Mouse (Mus musculus) liver, embryonic 12.5 days (tissue): Measurements from ENCODE around the gene Mettl23. TPM values are rescaled to one million over a fixed set of nuclear protein-coding genes. Genes with fewer than 3 reads are reported as not detected.

ENCODE experiments used
- ATAC-seq: fragments of 200-750 bp; cut with Nextera tagmentation; 2 replicates; pipeline ENCODE4 v1.8.0; 2017; ENCODE audit warnings: moderate number of reproducible peaks, mild to moderate bottlenecking, moderate library complexity
- H3K27ac ChIP-seq: fragments of 300-500 bp; sonication (generic); 2 replicates; pipeline ENCODE4 v1.5.1; 2016; ENCODE audit warnings: mild to moderate bottlenecking
- H3K27me3 ChIP-seq: fragments of 300-500 bp; sonication (generic); replicated peaks from 2 replicates; pipeline ENCODE4 v1.6.1; 2016; ENCODE audit warnings: mild to moderate bottlenecking, moderate library complexity
- H3K36me3 ChIP-seq: fragments of 300-500 bp; sonication (generic); 2 replicates; pipeline ENCODE4 v1.6.1; 2016; ENCODE audit warnings: mild to moderate bottlenecking, moderate library complexity
- H3K4me1 ChIP-seq: fragments of 300-500 bp; sonication (generic); 2 replicates; pipeline ENCODE4 v1.6.1; 2016
- H3K4me2 ChIP-seq: fragments of 300-500 bp; sonication (generic); 2 replicates; pipeline ENCODE4 v1.6.1; 2016; ENCODE audit warnings: mild to moderate bottlenecking, moderate library complexity
- H3K4me3 ChIP-seq: fragments of 300-500 bp; sonication (generic); 2 replicates; pipeline ENCODE4 v1.5.1; 2016; ENCODE audit warnings: mild to moderate bottlenecking, moderate library complexity
- H3K9ac ChIP-seq: fragments of 300-500 bp; sonication (generic); 2 replicates; pipeline ENCODE4 v1.6.1; 2016; ENCODE audit warnings: mild to moderate bottlenecking, moderate library complexity
- H3K9me3 ChIP-seq: fragments of 300-500 bp; sonication (generic); replicated peaks from 2 replicates; pipeline ENCODE4 v1.6.1; 2016; ENCODE audit warnings: mild to moderate bottlenecking, moderate library complexity
- WGBS: fragments of 180-500 bp; shearing (Covaris S2); methylation state at CpG from one replicate; pipeline ENCODE4 v1.1.7; 2016; ENCODE audit not compliant: insufficient replicate concordance; 5-methylcytosine and 5-hydroxymethylcytosine counted together
- polyA plus RNA-seq: library from polyadenylated mRNA; unstranded; fragments of >200 nt; fragmentation: Nextera tagmentation; extraction: Ambion mirVana; gene quantifications from 2 replicates; pipeline ENCODE4 v1.2.1, GENCODE M21; 2016

The Mettl23 gene
- polyA plus RNA-seq, 1 experiment from 2014 or later, result 47.6 TPM

- Histone ChIP-seq H3K27ac (no peak overlapping the region), H3K4me3 (no peak overlapping the region), H3K9me3 (no peaks in the 10 kb centered on the region), H3K4me1 (no peaks in the 10 kb centered on the region), H3K4me2 (no peak overlapping the region), H3K9ac (no peak overlapping the region), H3K36me3 (peaks cover 60% of the 10 kb centered on the region), H3K27me3 (no peaks in the 10 kb centered on the region)
- 79% methylated on average over 9 of the region's 9 CpGs for WGBS
- no peak for ATAC-seq
Measured at GRCm38 (mm10) chr11:116871538-116871937, 28.5 kb downstream of the Mettl23 start.

GRCm38 (mm10) chr11:116873987-116874386 is 30.9 kb downstream of the Mettl23 start:
- no peaks in the 10 kb centered on the region for H3K27me3 ChIP-seq
- no peak overlapping the region for H3K9ac ChIP-seq
- H3K27ac ChIP-seq, result no peak overlapping the region
- ATAC-seq, result no peak
- WGBS, result 87% methylated on average over 20 of the region's 20 CpGs
- no peak overlapping the region for H3K4me3 ChIP-seq
- H3K4me1 ChIP-seq, result no peaks in the 10 kb centered on the region
- H3K9me3 ChIP-seq, result no peaks in the 10 kb centered on the region
- H3K4me2 ChIP-seq, result no peak overlapping the region
- peaks cover 46% of the 10 kb centered on the region for H3K36me3 ChIP-seq

GRCm38 (mm10) chr11:116878454-116878853 is 35.4 kb downstream of the Mettl23 start:
- Histone ChIP-seq H3K27me3 (no peaks in the 10 kb centered on the region), H3K9me3 (no peaks in the 10 kb centered on the region), H3K4me1 (no peaks in the 10 kb centered on the region), H3K4me2 (no peak overlapping the region), H3K36me3 (peaks cover 14% of the 10 kb centered on the region), H3K9ac (no peak overlapping the region), H3K27ac (no peak overlapping the region), H3K4me3 (no peak overlapping the region)
- no peak for ATAC-seq
- 84% methylated on average over 8 of the region's 8 CpGs for WGBS

DNA sequence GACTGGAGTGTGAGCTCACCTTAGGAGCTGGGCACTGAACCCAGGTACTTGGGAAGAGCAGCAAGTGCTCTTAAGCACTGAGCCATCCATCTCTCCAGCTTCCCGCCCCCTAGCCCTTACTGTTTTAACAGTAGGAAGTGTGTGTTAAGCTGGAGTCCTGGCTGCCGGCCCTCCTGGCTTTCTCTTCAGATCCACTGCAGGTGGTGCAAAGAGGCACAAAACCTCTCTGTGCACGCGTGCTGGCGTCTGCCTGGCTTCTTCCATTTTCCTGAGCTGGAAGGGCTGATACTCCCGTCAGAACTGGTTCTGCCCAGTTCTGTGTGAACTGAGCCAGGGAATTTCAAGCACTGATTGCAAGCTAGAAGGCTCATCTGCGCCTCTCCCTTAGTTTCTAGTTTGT is 37.8 kb downstream of the Mettl23 start:
- Histone ChIP-seq H3K9me3 (no peaks in the 10 kb centered on the region), H3K27ac (no peak overlapping the region), H3K9ac (no peak overlapping the region), H3K36me3 (no peaks in the 10 kb centered on the region), H3K4me3 (no peak overlapping the region), H3K4me1 (0 out of 2 replicates have a peak, but pooled peaks cover 5% of the 10 kb centered on the region), H3K27me3 (peaks cover 14% of the 10 kb centered on the region), H3K4me2 (no peak overlapping the region)
- 72% methylated on average over 7 of the region's 7 CpGs for WGBS
- ATAC-seq, result no peak

GRCm38 (mm10) chr11:116881440-116881839 is 38.4 kb downstream of the Mettl23 start:
- Histone ChIP-seq H3K4me1 (0 out of 2 replicates have a peak, but pooled peaks cover 6% of the 10 kb centered on the region), H3K9me3 (no peaks in the 10 kb centered on the region), H3K36me3 (no peaks in the 10 kb centered on the region), H3K27ac (no peak overlapping the region), H3K4me3 (no peak overlapping the region), H3K27me3 (peaks cover 20% of the 10 kb centered on the region), H3K4me2 (no peak overlapping the region), H3K9ac (no peak overlapping the region)
- ATAC-seq, result no peak
- 78% methylated on average over 5 of the region's 5 CpGs for WGBS

- no peak for ATAC-seq
- H3K4me3 ChIP-seq, result no peak overlapping the region
- H3K9me3 ChIP-seq, result no peaks in the 10 kb centered on the region
- H3K27ac ChIP-seq, result no peak overlapping the region
- 0 out of 2 replicates have a peak, but pooled peaks cover 6% of the 10 kb centered on the region for H3K4me1 ChIP-seq
- no peaks in the 10 kb centered on the region for H3K36me3 ChIP-seq
- H3K4me2 ChIP-seq, result no peak overlapping the region
- WGBS, result 71% methylated on average over 10 of the region's 10 CpGs
- peaks cover 30% of the 10 kb centered on the region for H3K27me3 ChIP-seq
- H3K9ac ChIP-seq, result no peak overlapping the region
Measured at GRCm38 (mm10) chr11:116882446-116882845, 39.4 kb downstream of the Mettl23 start.

DNA sequence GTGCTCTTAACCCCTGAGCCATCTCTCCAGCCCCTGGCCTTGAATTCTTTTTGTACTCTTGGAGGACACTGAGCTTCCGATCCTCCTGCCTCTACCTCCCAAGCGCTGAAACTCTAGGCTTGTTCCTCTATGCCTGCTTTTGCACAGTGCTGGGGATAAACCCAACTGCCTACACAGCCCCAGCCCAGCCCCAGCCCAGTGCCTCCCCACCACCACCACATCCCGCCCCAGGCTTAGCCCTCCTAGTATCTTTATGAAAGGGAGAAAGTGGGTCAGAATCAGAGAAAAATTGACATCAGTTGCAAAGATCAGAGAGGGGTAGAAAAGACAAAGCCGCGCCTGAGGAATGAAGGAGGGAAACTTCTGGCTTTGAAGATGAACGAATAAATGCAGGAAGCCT is 41.0 kb downstream of the Mettl23 start:
- no peak for ATAC-seq
- H3K36me3 ChIP-seq, result no peaks in the 10 kb centered on the region

GRCm38 (mm10) chr11:116885275-116886151 is 42.4 kb downstream of the Mettl23 start:
- H3K4me2 ChIP-seq, result peak overlapping the region; percentile 43
- H3K36me3 ChIP-seq, result no peaks in the 10 kb centered on the region
- no peaks in the 10 kb centered on the region for H3K9me3 ChIP-seq
- 4% methylated on average over 28 of the region's 28 CpGs for WGBS
- H3K27ac ChIP-seq, result no peak overlapping the region
- H3K27me3 ChIP-seq, result peaks cover 51% of the 10 kb centered on the region
- H3K9ac ChIP-seq, result no peak overlapping the region
- ATAC-seq, result no peak
- 0 out of 2 replicates have a peak overlapping the region, but pooled peaks have one; percentile 10 for H3K4me3 ChIP-seq
- 0 out of 2 replicates have a peak, but pooled peaks cover 6% of the 10 kb centered on the region for H3K4me1 ChIP-seq

More for the DNA sequence above, 41.0 kb downstream of the Mettl23 start:
- Histone ChIP-seq H3K27ac (no peak overlapping the region), H3K4me1 (0 out of 2 replicates have a peak, but pooled peaks cover 6% of the 10 kb centered on the region), H3K9ac (no peak overlapping the region), H3K4me3 (no peak overlapping the region), H3K27me3 (peaks cover 41% of the 10 kb centered on the region), H3K4me2 (no peak overlapping the region), H3K9me3 (no peaks in the 10 kb centered on the region)
- WGBS, result 77% methylated on average over 6 of the region's 6 CpGs

GRCm38 (mm10) chr11:116887136-116887535 is 44.1 kb downstream of the Mettl23 start:
- no peak overlapping the region for H3K4me2 ChIP-seq
- no peak for ATAC-seq
- 41% methylated on average over 5 of the region's 5 CpGs for WGBS

GRCm38 (mm10) chr11:116893532-116894442 is 50.7 kb downstream of the Mettl23 start:
- Histone ChIP-seq H3K9ac (no peak overlapping the region), H3K9me3 (no peaks in the 10 kb centered on the region), H3K4me2 (no peak overlapping the region), H3K27ac (no peak overlapping the region), H3K4me1 (peaks cover 4% of the 10 kb centered on the region), H3K36me3 (no peaks in the 10 kb centered on the region), H3K27me3 (peaks cover 47% of the 10 kb centered on the region), H3K4me3 (no peak overlapping the region)
- 60% methylated on average over 18 of the region's 19 CpGs for WGBS
- ATAC-seq, result no peak

More at GRCm38 (mm10) chr11:116887136-116887535, 44.1 kb downstream of the Mettl23 start:
- H3K27me3 ChIP-seq, result peaks cover 64% of the 10 kb centered on the region
- no peak overlapping the region for H3K27ac ChIP-seq
- H3K4me3 ChIP-seq, result no peak overlapping the region
- H3K4me1 ChIP-seq, result 0 out of 2 replicates have a peak, but pooled peaks cover 6% of the 10 kb centered on the region
- no peaks in the 10 kb centered on the region for H3K9me3 ChIP-seq
- H3K36me3 ChIP-seq, result no peaks in the 10 kb centered on the region
- no peak overlapping the region for H3K9ac ChIP-seq

DNA sequence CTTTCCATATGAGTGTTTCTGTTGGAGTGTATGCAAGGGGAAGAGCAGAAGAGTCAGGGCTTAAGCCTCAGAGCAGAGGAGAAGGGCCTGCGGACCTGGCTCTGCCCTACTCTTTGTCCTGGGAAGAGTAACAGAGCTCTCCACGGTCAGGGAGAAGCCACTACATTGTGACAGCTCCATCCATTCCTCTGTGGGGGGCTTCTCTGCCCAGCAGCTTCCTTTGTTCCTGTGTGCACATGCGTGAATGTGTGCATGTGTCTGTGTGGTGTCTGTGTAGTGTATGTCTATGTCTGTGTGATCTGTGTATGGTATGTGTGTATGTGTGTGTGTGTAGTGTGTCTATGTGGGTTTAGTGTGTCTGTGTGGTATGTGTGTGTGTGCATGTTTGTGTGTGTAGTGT is 52.3 kb downstream of the Mettl23 start:
- Histone ChIP-seq H3K27ac (no peak overlapping the region), H3K27me3 (peaks cover 44% of the 10 kb centered on the region), H3K9ac (no peak overlapping the region), H3K36me3 (no peaks in the 10 kb centered on the region), H3K9me3 (no peaks in the 10 kb centered on the region), H3K4me1 (peaks cover 4% of the 10 kb centered on the region), H3K4me3 (no peak overlapping the region), H3K4me2 (no peak overlapping the region)
- 62% methylated on average over 3 of the region's 3 CpGs for WGBS
- ATAC-seq, result no peak

DNA sequence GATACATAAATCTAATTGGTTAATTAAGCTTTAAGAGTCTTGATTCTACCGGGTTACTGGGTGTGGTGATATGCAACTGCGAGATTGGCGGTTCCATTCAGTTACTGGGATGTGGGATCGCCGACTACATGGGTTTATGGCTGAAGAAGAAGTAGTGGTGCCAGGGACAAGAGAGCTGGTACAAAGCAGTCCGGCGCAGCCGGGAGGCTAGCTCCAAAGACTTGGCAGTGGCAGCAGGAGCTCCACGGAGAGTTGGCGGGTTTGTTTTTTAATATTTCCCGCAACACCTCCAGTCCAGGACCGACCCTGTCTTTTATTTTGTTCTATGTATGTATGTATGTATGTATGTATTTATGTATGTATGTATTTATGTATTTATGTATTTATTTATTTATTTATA is 56.2 kb downstream of the Mettl23 start:
- no peaks in the 10 kb centered on the region for H3K9me3 ChIP-seq
- ATAC-seq, result no peak
- 87% methylated on average over 12 of the region's 12 CpGs for WGBS
- H3K27me3 ChIP-seq, result peaks cover 49% of the 10 kb centered on the region
- no peak overlapping the region for H3K4me2 ChIP-seq
- no peak overlapping the region for H3K9ac ChIP-seq
- no peak overlapping the region for H3K4me3 ChIP-seq
- H3K36me3 ChIP-seq, result no peaks in the 10 kb centered on the region
- no peaks in the 10 kb centered on the region for H3K4me1 ChIP-seq
- H3K27ac ChIP-seq, result no peak overlapping the region
